13 mouse cellular contexts compared by ENCODE assay signal in genomic region chr14:66557631-66558030, GRCm38 (mm10).
DNase-seq lines count a peak whose midpoint lies in the region; ATAC-seq lines count a peak whose summit lies in the region.
"Had no signal": no experiment of that assay in that cellular context is flagged by ENCODE, and none has a peak within 500 bp of the region (broad histone marks: within the 10 kb centered on the region; RNA-seq: fewer than 3 reads in every experiment).

No protein-coding gene starts in this region.

- intact Hi-C loops in left cerebral cortex, postnatal 36 days (cut with DNase I): no loop called here

- H3K36me3 ChIP-seq in liver, embryonic 11.5 days (ENCODE audit: control insufficient read depth, insufficient read depth, low read length): no peaks in the 10 kb centered on the region
- H3K36me3 ChIP-seq: forebrain, embryonic 12.5 days; hindbrain, embryonic 12.5 days; neural tube, embryonic 13.5 days had no signal

- H3K9me3 ChIP-seq in liver, embryonic 11.5 days (ENCODE audit: control insufficient read depth, low read length): no peaks in the 10 kb centered on the region
- H3K9me3 ChIP-seq: forebrain, embryonic 12.5 days; hindbrain, embryonic 12.5 days; neural tube, embryonic 13.5 days had no signal

- no peak overlapping the region for H3K4me2 ChIP-seq in liver, embryonic 11.5 days
- H3K4me2 ChIP-seq: forebrain, embryonic 12.5 days; hindbrain, embryonic 12.5 days; midbrain, embryonic 11.5 days; neural tube, embryonic 13.5 days had no signal

- no peak for ATAC-seq in liver, embryonic 11.5 days (replicated peaks; ENCODE audit: low FRiP score)

- H3K9ac ChIP-seq in liver, embryonic 11.5 days (ENCODE audit: low read depth, low read length): no peak overlapping the region
- H3K9ac ChIP-seq: forebrain, embryonic 12.5 days; hindbrain, embryonic 12.5 days; neural tube, embryonic 13.5 days had no signal

- H3K27ac ChIP-seq in liver, embryonic 11.5 days (ENCODE audit: low read depth, low read length): no peak overlapping the region
- H3K27ac ChIP-seq: forebrain, embryonic 12.5 days; hindbrain, embryonic 12.5 days; neural tube, embryonic 13.5 days had no signal

- H3K4me3 ChIP-seq in liver, embryonic 11.5 days (ENCODE audit: low read depth, low read length): no peak overlapping the region
- H3K4me3 ChIP-seq: forebrain, embryonic 12.5 days; hindbrain, embryonic 12.5 days; neural tube, embryonic 13.5 days had no signal

- H3K4me1 ChIP-seq in liver, embryonic 11.5 days (replicated peaks; ENCODE audit: control insufficient read depth, insufficient read depth, low read length): no peaks in the 10 kb centered on the region
- H3K4me1 ChIP-seq: forebrain, embryonic 12.5 days; hindbrain, embryonic 12.5 days; neural tube, embryonic 13.5 days had no signal

- peak; percentile 12 to 20 for DNase-seq in left cerebral cortex, postnatal 36 days (ENCODE audit: low spot score in 2 of 2)
- no peak for DNase-seq in left cerebral cortex, adult 11 months (ENCODE audit: low spot score)
- peak; percentile 51 to 69 for DNase-seq in gastrocnemius, adult 8-10 months (ENCODE audit: low spot score in 2 of 2)
- peak; percentile 78 to 79 for DNase-seq in heart, adult 9 months (ENCODE audit: low spot score in 2 of 2)
- DNase-seq in kidney, postnatal 14 days: peak; percentile 32
- no peak for DNase-seq in liver, embryonic 11.5 days (ENCODE audit: low spot score)
- DNase-seq in thymus, postnatal 10 days (ENCODE audit: low spot score in 2 of 2): no peak
- DNase-seq: liver; right cerebral cortex, postnatal 4 days had no signal

- 78% methylated on average over 8 of the region's 8 CpGs for WGBS in liver, embryonic 11.5 days

- H3K27me3 ChIP-seq in liver, embryonic 11.5 days (replicated peaks; ENCODE audit: control insufficient read depth, insufficient read depth, low read length): no peaks in the 10 kb centered on the region
- H3K27me3 ChIP-seq: forebrain, embryonic 12.5 days; hindbrain, embryonic 12.5 days; neural tube, embryonic 13.5 days had no signal

Comparison
In these comparisons a context has a peak if more than half of its experiments do, and no peak if none do; other contexts are left out.
1. DNase-seq: peak in left cerebral cortex, postnatal 36 days (2 of 2), gastrocnemius, adult 8-10 months (2 of 2), heart, adult 9 months (2 of 2) and kidney, postnatal 14 days (single experiment); none in left cerebral cortex, adult 11 months (single experiment), liver, embryonic 11.5 days (single experiment) and thymus, postnatal 10 days (0 of 2).